ENCODE assay signal across 34 mouse cellular contexts in the genomic region with DNA sequence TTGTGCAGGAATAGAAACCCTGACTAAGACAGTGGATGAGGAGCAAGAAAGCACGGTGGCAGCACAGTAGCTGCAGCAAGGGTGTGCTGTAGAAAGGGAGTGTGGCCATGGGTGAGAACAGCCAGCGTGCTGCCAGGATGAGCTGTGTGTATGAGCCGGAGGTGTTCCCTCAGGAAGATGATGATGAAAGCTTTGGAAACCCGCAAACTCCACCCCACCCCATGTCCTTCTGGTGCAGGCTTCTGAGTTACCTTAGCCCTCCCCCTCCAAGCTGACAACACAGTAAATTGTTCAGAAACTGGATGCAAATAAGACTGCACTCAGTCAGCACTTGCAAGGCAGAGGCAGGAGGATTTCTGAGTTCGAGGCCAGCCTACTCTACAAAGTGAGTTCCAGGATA.
"Had no signal": no experiment of that assay in that cellular context is flagged by ENCODE, and none has a peak within 500 bp of the region (broad histone marks: within the 10 kb centered on the region; RNA-seq: fewer than 3 reads in every experiment).

No protein-coding gene starts in this region.

- H3K4me1 ChIP-seq: hindbrain, embryonic 12.5 days; hindbrain, embryonic 13.5 days; hindbrain, embryonic 15.5 days; intestine, embryonic 15.5 days; kidney, embryonic 15.5 days had no signal

- H3K36me3 ChIP-seq: heart, embryonic 10.5 days; heart, embryonic 12.5 days; heart, embryonic 13.5 days; heart, embryonic 15.5 days; hindbrain, embryonic 10.5 days; hindbrain, embryonic 12.5 days; hindbrain, embryonic 13.5 days; hindbrain, embryonic 15.5 days; intestine, embryonic 15.5 days; kidney, embryonic 15.5 days had no signal

- ATAC-seq: hindbrain, embryonic 16.5 days; hindbrain, postnatal 0 days; inflammation-experienced regulatory T-cells, adult 6 months; intestine, embryonic 15.5 days; intestine, embryonic 16.5 days; intestine, postnatal 0 days had no signal

- DNase-seq: heart, postnatal 10 days; heart, postnatal 14 days; heart, postnatal 36 days; heart, postnatal 4 days; kidney, adult 11 months; kidney, adult 18-20 months; kidney, adult 2 months; kidney, adult 8-10 months; kidney, adult 9 months; kidney, postnatal 10 days; kidney, postnatal 14 days; kidney, postnatal 25 days; kidney, postnatal 36 days; kidney, postnatal 4 days; layer of hippocampus, adult 9-11 months; layer of hippocampus, postnatal 36 days had no signal

- H3K27me3 ChIP-seq: heart, embryonic 12.5 days; heart, embryonic 13.5 days; heart, embryonic 15.5 days; hindbrain, embryonic 12.5 days; hindbrain, embryonic 13.5 days; hindbrain, embryonic 15.5 days; intestine, embryonic 15.5 days; kidney, embryonic 15.5 days had no signal

- H3K4me3 ChIP-seq: heart, embryonic 10.5 days; heart, embryonic 12.5 days; heart, embryonic 13.5 days; heart, embryonic 15.5 days; hindbrain, embryonic 10.5 days; hindbrain, embryonic 12.5 days; hindbrain, embryonic 13.5 days; hindbrain, embryonic 15.5 days; intestine, embryonic 15.5 days; kidney, embryonic 15.5 days; layer of hippocampus, adult 2 months had no signal

- H3K9me3 ChIP-seq: heart, embryonic 10.5 days; heart, embryonic 12.5 days; heart, embryonic 13.5 days; heart, embryonic 15.5 days; hindbrain, embryonic 10.5 days; hindbrain, embryonic 12.5 days; hindbrain, embryonic 13.5 days; hindbrain, embryonic 15.5 days; intestine, embryonic 15.5 days; kidney, embryonic 15.5 days had no signal

- H3K4me2 ChIP-seq: heart, embryonic 11.5 days; heart, embryonic 12.5 days; heart, embryonic 13.5 days; heart, embryonic 15.5 days; hindbrain, embryonic 12.5 days; hindbrain, embryonic 13.5 days; hindbrain, embryonic 14.5 days; hindbrain, embryonic 15.5 days; intestine, embryonic 15.5 days; kidney, embryonic 15.5 days had no signal
